Mouse (Mus musculus) left cerebral cortex, adult 9 months (tissue): Measurements from ENCODE around the gene Cars2.
"Not testable (repeated sequence)": the region's sequence is repeated elsewhere in the genome, so short reads cannot be mapped to it uniquely, and the experiment has no call there.

Experiments used
- DNase-seq, 2 experiments: peaks; one replicate each; pipeline ENCODE4 v3.0.0; 2022; ENCODE audit warnings: low spot score in 2 of 2

Cars2 gene

GRCm38 (mm10) chr8:11556691-11557423 lies 6.3 kb upstream of the Cars2 start:
- DNase-seq: peak in 1 of 2 experiments; percentile 30

GRCm38 (mm10) chr8:11555720-11556591 lies 5.4 kb upstream of the Cars2 start:
- DNase-seq: peak; percentile 100

GRCm38 (mm10) chr8:11554799-11555719 lies 4.5 kb upstream of the Cars2 start, which contains the start of gene Ing1:
Gene Ing1 (plus strand): TSS chr8:11555571.
- peak; percentile 91 to 93 for DNase-seq

GRCm38 (mm10) chr8:11552390-11552789 lies 1.8 kb upstream of the Cars2 start:
- no peak for DNase-seq

GRCm38 (mm10) chr8:11551497-11551896 lies 914 bp upstream of the Cars2 start:
- not testable (repeated sequence) for DNase-seq

- DNase-seq: no peak
Observed at GRCm38 (mm10) chr8:11549706-11550105, 877 bp downstream of the Cars2 start.

- no peak for DNase-seq
Observed at GRCm38 (mm10) chr8:11547063-11547462, 3.5 kb downstream of the Cars2 start.

GRCm38 (mm10) chr8:11544386-11544785 lies 6.2 kb downstream of the Cars2 start:
- DNase-seq: no peak

- DNase-seq: no peak
Observed at GRCm38 (mm10) chr8:11542866-11543265, 7.7 kb downstream of the Cars2 start.

GRCm38 (mm10) chr8:11542031-11542430 lies 8.6 kb downstream of the Cars2 start:
- no peak for DNase-seq

- DNase-seq: no peak
Observed at GRCm38 (mm10) chr8:11540182-11540581, 10.4 kb downstream of the Cars2 start.

- no peak for DNase-seq
Observed at GRCm38 (mm10) chr8:11539049-11539448, 11.5 kb downstream of the Cars2 start.

- DNase-seq: no peak
Observed at GRCm38 (mm10) chr8:11534494-11534893, 16.1 kb downstream of the Cars2 start.

- DNase-seq: no peak
Observed at GRCm38 (mm10) chr8:11530849-11531248, 19.7 kb downstream of the Cars2 start.

GRCm38 (mm10) chr8:11530155-11530770 lies 20.3 kb downstream of the Cars2 start:
- DNase-seq: no peak

- no peak for DNase-seq
Observed at GRCm38 (mm10) chr8:11523331-11523730, 27.3 kb downstream of the Cars2 start.

GRCm38 (mm10) chr8:11518676-11519075 lies 31.9 kb downstream of the Cars2 start:
- DNase-seq: no peak

- DNase-seq: no peak
Observed at GRCm38 (mm10) chr8:11518056-11518396, 32.6 kb downstream of the Cars2 start.

- DNase-seq: no peak
Observed at GRCm38 (mm10) chr8:11517366-11518055, 33.1 kb downstream of the Cars2 start.

GRCm38 (mm10) chr8:11516292-11516691 lies 34.3 kb downstream of the Cars2 start:
- no peak for DNase-seq

GRCm38 (mm10) chr8:11513247-11513646 lies 37.3 kb downstream of the Cars2 start:
- DNase-seq: no peak
